Mouse (Mus musculus): Measurements from ENCODE around the gene 5730409E04Rik. TPM values are rescaled to one million over a fixed set of nuclear protein-coding genes. Genes with fewer than 3 reads are reported as not detected.
A peak's percentile ranks its signal among the peaks of the same experiment; 100 is the strongest.

Gene 5730409E04Rik
- 16.4 and 18.9 TPM in 2 replicates for polyA plus RNA-seq (2015; fragmentation: Nextera tagmentation; extraction: Ambion mirVana)

DNA sequence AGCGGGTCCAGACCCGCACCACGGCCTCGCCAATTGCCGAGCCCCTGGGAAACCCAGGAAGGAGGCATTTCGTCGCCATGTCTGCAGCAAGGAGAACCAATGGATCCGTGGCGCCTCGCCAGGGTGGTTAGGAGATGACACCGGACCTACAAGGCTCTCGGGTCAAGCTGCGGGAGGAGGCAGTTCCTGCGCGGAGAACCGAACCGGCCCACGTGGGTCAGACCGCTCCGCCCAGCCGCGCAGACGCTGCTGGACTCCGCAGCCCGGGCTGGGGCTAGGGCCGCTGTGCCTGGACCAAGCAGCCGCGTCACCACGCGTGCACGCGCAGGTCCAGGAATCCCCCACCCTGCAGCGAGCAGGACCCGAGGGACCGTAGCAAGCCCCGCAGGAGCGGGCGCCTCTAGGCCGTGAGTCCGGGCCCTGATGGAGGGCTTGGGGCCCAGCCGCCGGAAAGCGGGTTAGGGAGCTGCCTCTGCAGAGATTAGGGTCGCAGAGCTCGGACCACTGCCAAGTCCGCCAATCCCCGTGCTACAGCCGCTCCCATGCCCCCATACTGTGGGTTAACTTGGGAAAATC is at the start of gene 5730409E04Rik:
5730409E04Rik (plus strand) TSS at position 213 of the 576 bp plus-strand sequence.
- H3K36me3 ChIP-seq = no peaks in the 10 kb centered on the region
- peak within 1 kb of the TSS; percentile 91 for H3K9ac ChIP-seq
- 1% methylated on average over 48 of the region's 48 CpGs for WGBS
- H3K4me2 ChIP-seq = peak within 1 kb of the TSS; percentile 86
- peak; percentile 95 for ATAC-seq (ENCODE audit: low FRiP score, low read depth)
- H3K27ac ChIP-seq (replicated peaks) = peak within 1 kb of the TSS; percentile 74
- H3K27me3 ChIP-seq = peaks cover 11% of the 10 kb centered on the region
- H3K4me1 ChIP-seq (replicated peaks) = peaks cover 10% of the 10 kb centered on the region; the same call in 1 of the 2 replicates
- peak within 1 kb of the TSS; percentile 73 for H3K4me3 ChIP-seq
- no peaks in the 10 kb centered on the region for H3K9me3 ChIP-seq

DNA sequence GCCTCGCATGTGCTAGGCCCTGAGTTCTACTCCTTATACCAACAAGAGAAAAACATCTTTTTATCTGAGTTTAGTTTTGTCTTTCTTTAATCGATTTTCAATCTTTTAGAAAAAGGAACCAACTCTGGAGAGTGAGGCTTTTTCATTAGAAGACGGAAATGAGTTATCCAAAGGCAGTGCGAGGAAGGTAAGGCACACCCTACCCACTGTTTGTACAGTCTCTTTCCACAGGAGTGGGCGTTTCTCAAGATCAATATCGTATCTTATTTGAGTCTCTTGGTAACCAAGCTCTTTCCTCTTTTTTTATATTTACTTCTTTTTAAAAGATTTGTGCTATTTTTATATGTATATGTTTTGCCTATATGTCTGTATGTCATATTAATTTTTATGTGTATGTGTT is 45.8 kb upstream of the 5730409E04Rik start:
- no peak overlapping the region for H3K9ac ChIP-seq
- no peaks in the 10 kb centered on the region for H3K27me3 ChIP-seq
- no peaks in the 10 kb centered on the region for H3K36me3 ChIP-seq
- no peak for ATAC-seq (ENCODE audit: low FRiP score, low read depth)
- H3K9me3 ChIP-seq = no peaks in the 10 kb centered on the region
- H3K4me2 ChIP-seq = no peak overlapping the region
- WGBS = 94% methylated on average over 6 of the region's 6 CpGs
- H3K4me3 ChIP-seq = no peak overlapping the region
- no peak overlapping the region for H3K27ac ChIP-seq (replicated peaks)
- H3K4me1 ChIP-seq (replicated peaks) = no peaks in the 10 kb centered on the region

DNA sequence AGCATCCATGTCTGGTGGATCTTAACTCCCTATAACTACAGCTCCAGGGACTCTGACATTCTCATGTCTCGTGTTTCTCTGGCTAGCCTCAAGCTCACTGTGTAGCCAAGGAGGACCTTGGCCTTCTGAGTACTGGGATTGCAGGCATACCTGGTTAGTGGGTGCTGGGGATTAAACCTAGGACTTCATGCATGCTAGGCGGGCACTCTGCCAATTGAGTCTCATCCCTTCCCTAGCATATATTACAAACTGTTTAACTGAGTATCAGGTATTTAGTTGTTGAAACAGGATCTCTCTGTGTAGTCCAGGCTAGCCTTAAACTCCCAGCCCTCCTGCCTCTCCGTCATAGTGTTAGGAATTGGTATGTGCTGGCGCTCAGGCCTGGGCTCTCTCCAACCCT is 42.4 kb upstream of the 5730409E04Rik start:
- WGBS = 96% methylated on average over 4 of the region's 4 CpGs
- Histone ChIP-seq H3K9ac (no peak overlapping the region), H3K4me3 (no peak overlapping the region), H3K4me1 (replicated peaks) (no peaks in the 10 kb centered on the region), H3K4me2 (no peak overlapping the region), H3K27me3 (no peaks in the 10 kb centered on the region), H3K9me3 (no peaks in the 10 kb centered on the region), H3K27ac (replicated peaks) (no peak overlapping the region), H3K36me3 (no peaks in the 10 kb centered on the region)
- no peak for ATAC-seq (ENCODE audit: low FRiP score, low read depth)

DNA sequence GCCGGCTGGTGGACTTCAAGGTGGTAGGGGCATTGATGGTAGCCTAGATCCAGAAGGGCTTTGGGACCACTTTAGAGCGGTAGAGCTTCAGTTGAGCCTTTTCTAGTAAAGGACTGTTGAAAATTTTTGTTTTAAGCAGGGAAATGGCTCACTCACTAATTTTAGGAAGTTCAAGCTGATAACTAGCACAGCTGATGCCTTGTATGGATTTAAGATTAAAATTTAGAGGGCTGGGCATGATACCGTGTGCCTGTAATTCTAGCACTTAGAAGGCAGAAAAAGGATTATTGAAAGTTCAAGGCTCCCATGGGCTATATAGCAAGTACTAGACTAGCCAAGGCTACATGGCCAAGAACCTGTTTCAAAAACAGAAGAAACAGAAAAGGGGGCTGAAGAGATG is 39.8 kb upstream of the 5730409E04Rik start:
- no peaks in the 10 kb centered on the region for H3K27me3 ChIP-seq
- no peak overlapping the region for H3K9ac ChIP-seq
- H3K36me3 ChIP-seq = peaks cover 9% of the 10 kb centered on the region; the same call in 1 of the 2 replicates
- WGBS = 97% methylated on average over 3 of the region's 3 CpGs
- no peak overlapping the region for H3K4me2 ChIP-seq
- no peak overlapping the region for H3K4me3 ChIP-seq
- H3K9me3 ChIP-seq = no peaks in the 10 kb centered on the region
- no peak overlapping the region for H3K27ac ChIP-seq (replicated peaks)
- H3K4me1 ChIP-seq (replicated peaks) = no peaks in the 10 kb centered on the region
- no peak for ATAC-seq (ENCODE audit: low FRiP score, low read depth)

DNA sequence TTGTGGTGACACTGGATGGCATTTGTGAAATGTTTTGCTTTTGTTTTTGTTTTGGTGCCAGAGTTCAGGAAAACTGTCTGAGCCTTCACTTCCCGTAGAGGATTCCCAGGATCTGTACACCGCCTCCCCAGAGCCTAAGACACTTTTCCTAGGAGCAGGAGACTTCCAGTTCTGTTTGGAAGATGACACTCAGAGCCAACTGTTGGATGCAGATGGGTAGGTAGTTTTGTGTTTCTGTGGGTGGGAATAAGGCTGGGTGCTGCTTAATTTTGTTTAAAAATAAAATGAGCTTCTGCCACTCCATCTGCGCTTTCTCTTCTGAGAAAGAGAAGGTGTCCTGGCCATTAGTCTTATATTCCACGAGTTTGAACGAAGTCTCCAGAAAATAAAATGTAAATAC is 33.3 kb upstream of the 5730409E04Rik start:
- Histone ChIP-seq H3K4me1 (replicated peaks) (no peaks in the 10 kb centered on the region), H3K36me3 (peaks cover 16% of the 10 kb centered on the region; the same call in 1 of the 2 replicates), H3K27me3 (no peaks in the 10 kb centered on the region), H3K4me2 (no peak overlapping the region), H3K27ac (replicated peaks) (no peak overlapping the region), H3K4me3 (no peak overlapping the region), H3K9ac (no peak overlapping the region), H3K9me3 (no peaks in the 10 kb centered on the region)
- WGBS = 94% methylated on average over 5 of the region's 5 CpGs
- no peak for ATAC-seq (ENCODE audit: low FRiP score, low read depth)

DNA sequence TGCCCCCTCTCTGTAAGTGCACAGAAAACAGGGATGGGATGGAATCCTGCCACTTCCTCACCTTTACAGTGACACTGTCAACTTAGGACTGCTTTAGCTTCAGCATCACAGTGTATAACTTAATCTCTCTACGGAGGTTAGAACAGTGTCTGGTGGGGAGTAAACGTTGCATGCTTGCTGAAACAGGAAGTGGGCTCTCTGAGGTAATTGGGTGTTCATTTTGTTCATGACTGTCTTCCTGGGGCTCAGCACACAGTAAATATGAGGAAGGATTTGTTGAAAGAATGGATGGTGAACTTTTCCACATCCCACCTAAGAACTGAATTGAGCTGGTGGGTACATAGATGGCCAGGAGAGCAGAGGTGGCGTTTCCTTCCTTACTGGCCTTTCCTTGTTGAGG is 31.7 kb upstream of the 5730409E04Rik start:
- Histone ChIP-seq H3K27ac (replicated peaks) (no peak overlapping the region), H3K36me3 (peaks cover 16% of the 10 kb centered on the region; the same call in 1 of the 2 replicates), H3K4me2 (no peak overlapping the region), H3K4me3 (no peak overlapping the region), H3K9ac (no peak overlapping the region), H3K27me3 (no peaks in the 10 kb centered on the region), H3K9me3 (no peaks in the 10 kb centered on the region), H3K4me1 (replicated peaks) (no peaks in the 10 kb centered on the region)
- no peak for ATAC-seq (ENCODE audit: low FRiP score, low read depth)
- WGBS = 98% methylated on average over 3 of the region's 3 CpGs

DNA sequence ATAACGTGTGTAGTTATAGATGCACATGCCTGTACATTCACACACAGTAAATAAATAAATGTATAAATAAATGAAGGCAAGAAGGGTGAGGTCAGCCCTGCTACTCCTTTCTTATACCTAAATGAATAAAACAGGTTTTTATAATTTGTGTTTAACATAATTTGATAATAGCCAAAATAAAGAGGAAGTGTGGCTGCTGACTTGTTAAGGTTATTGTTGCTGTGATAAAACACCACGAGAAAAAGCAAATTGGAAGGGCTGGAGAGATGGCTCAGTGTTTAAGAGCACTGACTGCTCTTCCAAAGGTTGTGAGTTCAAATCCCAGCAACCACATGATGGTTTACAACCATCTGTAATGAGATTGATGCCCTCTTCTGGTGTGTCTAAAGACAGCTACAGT is 30.5 kb upstream of the 5730409E04Rik start:
- no peak for ATAC-seq (ENCODE audit: low FRiP score, low read depth)
- Histone ChIP-seq H3K9me3 (no peaks in the 10 kb centered on the region), H3K36me3 (0 out of 2 replicates have a peak, but pooled peaks cover 14% of the 10 kb centered on the region)

DNA sequence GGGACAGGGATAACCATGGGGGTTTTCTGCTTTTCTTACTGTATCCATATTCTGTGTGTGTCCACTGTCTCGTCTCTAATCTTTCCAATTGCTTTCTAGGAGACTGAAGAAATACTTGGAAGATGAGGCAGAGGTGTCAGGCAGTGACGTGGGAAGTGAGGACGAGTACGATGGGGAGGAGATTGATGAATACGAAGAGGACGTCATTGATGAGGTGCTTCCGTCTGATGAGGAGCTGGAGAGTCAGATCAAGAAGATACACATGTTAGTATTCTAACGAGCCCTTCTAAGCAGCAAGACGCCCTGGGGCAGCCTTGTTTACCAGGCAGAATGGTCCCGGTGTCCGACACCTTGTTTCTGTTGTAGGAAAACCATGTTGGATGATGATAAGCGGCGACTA is 23.9 kb upstream of the 5730409E04Rik start:
- Histone ChIP-seq H3K27me3 (no peaks in the 10 kb centered on the region), H3K4me1 (replicated peaks) (no peaks in the 10 kb centered on the region), H3K27ac (replicated peaks) (no peak overlapping the region), H3K9me3 (no peaks in the 10 kb centered on the region), H3K9ac (no peak overlapping the region), H3K36me3 (no peaks in the 10 kb centered on the region; the same call in 1 of the 2 replicates), H3K4me2 (no peak overlapping the region), H3K4me3 (no peak overlapping the region)
- no peak for ATAC-seq (ENCODE audit: low FRiP score, low read depth)
- WGBS = 97% methylated on average over 13 of the region's 13 CpGs

More for the DNA sequence above, 30.5 kb upstream of the 5730409E04Rik start:
- no peak overlapping the region for H3K27ac ChIP-seq (replicated peaks)
- no peak overlapping the region for H3K4me3 ChIP-seq
- WGBS = 89% methylated on average over 2 of the region's 2 CpGs
- H3K9ac ChIP-seq = no peak overlapping the region
- no peak overlapping the region for H3K4me2 ChIP-seq
- no peaks in the 10 kb centered on the region for H3K4me1 ChIP-seq (replicated peaks)
- H3K27me3 ChIP-seq = no peaks in the 10 kb centered on the region

DNA sequence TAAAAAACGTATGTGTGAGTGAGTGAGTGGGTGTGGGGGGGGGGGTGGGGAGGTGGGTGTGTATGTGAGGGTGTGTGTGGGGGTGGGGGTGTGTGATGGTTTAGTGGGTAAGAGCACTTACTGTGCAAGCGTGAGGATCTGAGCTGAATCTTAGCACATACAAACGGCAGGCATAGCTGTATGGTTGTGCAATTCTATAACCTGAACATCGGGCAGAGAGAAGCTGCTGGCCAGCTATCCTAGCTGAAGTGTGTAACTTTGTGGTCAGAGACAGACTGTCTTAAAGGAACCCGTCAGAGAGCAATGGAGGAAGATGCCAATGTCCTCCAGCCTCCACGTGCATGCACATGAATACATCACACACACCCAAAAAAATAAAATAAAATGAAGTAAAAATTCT is 17.6 kb upstream of the 5730409E04Rik start:
- no peaks in the 10 kb centered on the region for H3K9me3 ChIP-seq
- ATAC-seq (ENCODE audit: low FRiP score, low read depth) = no peak

DNA sequence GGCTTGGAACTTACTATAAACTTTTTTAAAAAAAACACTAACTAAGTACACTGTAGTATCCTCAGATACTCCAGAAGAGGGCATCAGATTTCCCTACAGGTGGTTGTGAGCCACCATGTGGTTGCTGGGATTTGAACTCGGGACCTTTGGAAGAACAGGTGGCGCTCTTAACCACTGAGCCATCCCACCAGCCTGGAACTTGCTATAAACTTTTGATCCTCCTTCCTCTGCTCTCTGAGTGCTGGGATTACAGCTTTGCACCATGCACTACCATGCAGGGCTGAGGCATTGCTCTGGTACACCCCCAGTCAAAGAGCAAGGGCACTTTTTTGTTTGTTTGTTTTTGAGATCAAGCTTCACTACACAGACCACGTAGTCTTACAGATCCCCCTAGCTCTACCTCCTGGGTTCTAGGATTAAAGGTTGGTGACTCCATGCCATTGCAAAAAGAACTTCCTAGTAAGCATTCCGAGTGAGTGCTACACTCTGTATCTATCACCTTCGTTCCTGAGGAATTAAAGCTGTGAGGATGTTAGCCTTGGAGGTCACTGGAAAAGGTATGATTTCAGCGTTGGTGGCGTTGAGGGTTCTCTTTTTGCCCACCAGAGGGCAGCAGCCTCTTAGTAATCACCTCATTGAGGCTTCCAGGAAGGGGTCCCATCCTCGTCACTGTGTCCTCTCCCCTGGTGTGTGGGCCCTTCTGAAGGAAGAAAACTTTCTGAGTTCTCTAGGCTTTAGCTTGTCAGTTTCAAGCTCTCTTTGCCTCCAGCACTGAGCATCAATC is 9.5 kb upstream of the 5730409E04Rik start:
- no peak overlapping the region for H3K4me3 ChIP-seq
- WGBS = 33% methylated on average over 8 of the region's 8 CpGs
- H3K27me3 ChIP-seq = peaks cover 18% of the 10 kb centered on the region
- peaks cover 11% of the 10 kb centered on the region for H3K4me1 ChIP-seq (replicated peaks)
- H3K9ac ChIP-seq = no peak overlapping the region
- H3K4me2 ChIP-seq = no peak overlapping the region
- no peak overlapping the region for H3K27ac ChIP-seq (replicated peaks)
- no peaks in the 10 kb centered on the region for H3K36me3 ChIP-seq
- H3K9me3 ChIP-seq = no peaks in the 10 kb centered on the region
- ATAC-seq (ENCODE audit: low FRiP score, low read depth) = no peak

More for the DNA sequence above, 17.6 kb upstream of the 5730409E04Rik start:
- WGBS = 89% methylated on average over 6 of the region's 6 CpGs
- H3K4me1 ChIP-seq (replicated peaks) = no peaks in the 10 kb centered on the region
- no peak overlapping the region for H3K4me3 ChIP-seq
- no peak overlapping the region for H3K27ac ChIP-seq (replicated peaks)
- no peak overlapping the region for H3K9ac ChIP-seq
- no peaks in the 10 kb centered on the region; the same call in 1 of the 2 replicates for H3K36me3 ChIP-seq
- no peak overlapping the region for H3K4me2 ChIP-seq
- H3K27me3 ChIP-seq = no peaks in the 10 kb centered on the region

DNA sequence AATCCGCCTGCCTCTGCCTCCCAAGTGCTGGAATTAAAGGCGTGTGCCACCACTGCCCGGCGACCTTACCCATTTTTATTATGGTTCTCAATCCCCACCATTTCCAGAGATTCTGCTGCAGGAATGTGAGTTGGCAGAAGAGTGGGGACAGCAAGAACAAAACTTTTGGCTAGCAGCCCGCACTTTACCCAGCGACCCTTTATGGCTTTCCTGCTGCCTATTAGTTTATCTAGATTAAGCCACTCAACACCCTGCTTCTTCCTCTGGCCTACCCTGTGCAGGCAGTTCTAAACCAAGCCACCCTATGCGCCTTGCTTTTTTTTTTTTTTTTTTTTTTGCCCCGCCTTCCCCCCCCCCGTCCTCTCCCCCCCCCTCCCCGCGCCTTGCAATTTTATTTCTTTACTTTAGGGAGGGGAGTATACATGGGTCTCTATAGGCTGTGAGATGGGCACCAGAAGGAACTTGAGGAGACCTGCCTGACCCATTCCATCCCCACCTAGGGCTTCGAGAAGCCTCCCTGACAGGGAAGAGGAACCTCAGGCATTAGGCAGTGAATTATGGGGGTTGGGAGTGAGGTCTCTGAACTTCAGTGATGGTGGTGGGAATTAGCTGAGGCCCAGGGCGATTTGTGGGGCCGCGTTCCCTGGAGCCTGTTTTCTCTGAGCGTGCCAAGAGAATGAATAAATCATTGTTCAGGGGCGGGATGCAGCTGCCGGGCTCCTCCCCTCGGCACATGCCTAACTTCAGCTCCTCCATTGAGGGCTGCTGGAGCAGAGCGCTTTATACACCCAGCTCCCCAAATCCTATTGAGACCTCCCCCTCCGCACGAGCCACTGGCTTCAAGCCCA is 7.8 kb upstream of the 5730409E04Rik start:
- 22% methylated on average over 21 of the region's 22 CpGs for WGBS
- peaks cover 11% of the 10 kb centered on the region for H3K4me1 ChIP-seq (replicated peaks)
- peak overlapping the region; percentile 44 for H3K4me2 ChIP-seq
- no peak overlapping the region for H3K9ac ChIP-seq
- no peaks in the 10 kb centered on the region for H3K36me3 ChIP-seq
- peaks cover 26% of the 10 kb centered on the region for H3K27me3 ChIP-seq
- ATAC-seq (ENCODE audit: low FRiP score, low read depth) = peak; percentile 83
- H3K9me3 ChIP-seq = no peaks in the 10 kb centered on the region
- H3K27ac ChIP-seq (replicated peaks) = no peak overlapping the region
- H3K4me3 ChIP-seq = peak overlapping the region; percentile 6; the same call in 1 of the 2 replicates

DNA sequence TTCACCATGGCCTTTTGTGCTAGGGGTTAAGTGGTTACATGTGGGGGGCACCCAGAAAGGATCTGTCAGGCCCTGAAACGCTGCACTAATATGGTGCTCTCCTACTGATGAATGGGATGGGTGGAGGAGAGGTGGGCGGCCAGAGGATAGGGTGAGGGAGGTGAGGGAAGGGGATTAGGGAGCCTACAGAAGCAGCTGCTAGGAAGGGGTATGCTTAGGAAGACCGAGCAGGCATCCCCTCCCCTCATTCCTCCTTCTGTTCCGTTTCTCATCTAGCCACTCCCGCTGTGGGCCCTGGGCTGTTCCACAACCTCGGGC is 7.2 kb upstream of the 5730409E04Rik start:
- Histone ChIP-seq H3K4me3 (peak overlapping the region; percentile 6; the same call in 1 of the 2 replicates), H3K4me2 (peak overlapping the region; percentile 44), H3K27ac (replicated peaks) (no peak overlapping the region), H3K36me3 (no peaks in the 10 kb centered on the region), H3K27me3 (peaks cover 26% of the 10 kb centered on the region), H3K9me3 (no peaks in the 10 kb centered on the region), H3K9ac (no peak overlapping the region), H3K4me1 (replicated peaks) (peaks cover 11% of the 10 kb centered on the region)
- peak; percentile 56; the same call in 1 of the 2 replicates for ATAC-seq (ENCODE audit: low FRiP score, low read depth)
- 2% methylated on average over 6 of the region's 6 CpGs for WGBS
